In genomic region chr1:89352936-89353335, GRCm38 (mm10) we compare ENCODE assay signal across 18 mouse cellular contexts.
A peak's percentile ranks its signal among the peaks of the same experiment; 100 is the strongest.
DNase-seq lines count a peak whose midpoint lies in the region; ATAC-seq and TF ChIP-seq lines count a peak whose summit lies in the region.
"Had no signal": no experiment of that assay in that cellular context is flagged by ENCODE, and none has a peak within 500 bp of the region (broad histone marks: within the 10 kb centered on the region; RNA-seq: fewer than 3 reads in every experiment).

No protein-coding gene starts in this region.

- H3K4me1 ChIP-seq in hindbrain, postnatal 0 days (ENCODE audit: insufficient read depth, low read length), result no peaks in the 10 kb centered on the region
- no peaks in the 10 kb centered on the region for H3K4me1 ChIP-seq in hindbrain, embryonic 11.5 days (replicated peaks; ENCODE audit: control insufficient read depth, insufficient read depth, low read length)
- 0 out of 2 replicates have a peak, but pooled peaks cover 8% of the 10 kb centered on the region for H3K4me1 ChIP-seq in neural tube, embryonic 13.5 days (replicated peaks)
- H3K4me1 ChIP-seq: embryonic facial prominence, embryonic 15.5 days; forebrain, embryonic 12.5 days; liver, embryonic 13.5 days; megakaryocyte, embryonic 14.5 days had no signal

- no peaks in the 10 kb centered on the region for H3K9me3 ChIP-seq in hindbrain, postnatal 0 days (ENCODE audit: low read length)
- no peaks in the 10 kb centered on the region for H3K9me3 ChIP-seq in hindbrain, embryonic 11.5 days (ENCODE audit: control insufficient read depth, low read length)
- H3K9me3 ChIP-seq in neural tube, embryonic 13.5 days, result no peaks in the 10 kb centered on the region
- H3K9me3 ChIP-seq: embryonic facial prominence, embryonic 15.5 days; forebrain, embryonic 12.5 days; limb, embryonic 10.5 days had no signal

- TF ChIP-seq CTCF in hindbrain, postnatal 0 days (IDR thresholded peaks at IDR 0.05; ENCODE audit: low read depth), result no peak

- WGBS in hindbrain, postnatal 0 days, result 35% methylated on average over 4 of the region's 4 CpGs
- 65% methylated on average over 4 of the region's 4 CpGs for WGBS in hindbrain, embryonic 11.5 days
- WGBS in neural tube, embryonic 13.5 days, result 44% methylated on average over 4 of the region's 4 CpGs

- ATAC-seq in hindbrain, postnatal 0 days, result no peak
- ATAC-seq in hindbrain, embryonic 11.5 days (ENCODE audit: low FRiP score), result no peak
- 0 out of 2 replicates have a peak, but pooled peaks have one; percentile 40 for ATAC-seq in neural tube, embryonic 13.5 days (ENCODE audit: low read depth)
- ATAC-seq: activated CD4-positive, CD25-positive, alpha-beta regulatory T cell, adult 4 months; lung, postnatal 0 days had no signal

- H3K4me3 ChIP-seq in hindbrain, postnatal 0 days (ENCODE audit: low read length), result no peak overlapping the region
- H3K4me3 ChIP-seq in hindbrain, embryonic 11.5 days (ENCODE audit: low read depth, low read length), result no peak overlapping the region
- no peak overlapping the region for H3K4me3 ChIP-seq in neural tube, embryonic 13.5 days
- H3K4me3 ChIP-seq: embryonic facial prominence, embryonic 15.5 days; forebrain, embryonic 12.5 days; layer of hippocampus, adult 2 months; limb, embryonic 10.5 days; liver, embryonic 13.5 days; megakaryocyte, embryonic 14.5 days had no signal

- intact Hi-C loops in heart, postnatal 36 days (cut with DNase I), result no loop called here

- DNase-seq in hindbrain, postnatal 0 days (ENCODE audit: low spot score), result peak; percentile 18
- DNase-seq in hindbrain, embryonic 11.5 days (ENCODE audit: low spot score), result no peak
- DNase-seq in neural tube, embryonic 10.5 days (ENCODE audit: extremely low spot score, low spot score), result no peak
- peak; percentile 43 for DNase-seq in kidney, adult 18-20 months
- peak; percentile 68 to 70 for DNase-seq in kidney, postnatal 36 days
- DNase-seq in heart, postnatal 36 days, result no peak
- DNase-seq: cerebellum, adult 11 months; gastrocnemius, postnatal 14 days; liver, embryonic 13.5 days had no signal

- H3K36me3 ChIP-seq in hindbrain, postnatal 0 days (ENCODE audit: insufficient read depth, low read length), result no peaks in the 10 kb centered on the region
- H3K36me3 ChIP-seq in hindbrain, embryonic 11.5 days (ENCODE audit: control insufficient read depth, insufficient read depth, low read length), result no peaks in the 10 kb centered on the region
- H3K36me3 ChIP-seq in neural tube, embryonic 13.5 days, result no peaks in the 10 kb centered on the region
- H3K36me3 ChIP-seq: embryonic facial prominence, embryonic 15.5 days; forebrain, embryonic 12.5 days; limb, embryonic 10.5 days; liver, embryonic 13.5 days had no signal

- H3K9ac ChIP-seq in hindbrain, postnatal 0 days (replicated peaks; ENCODE audit: low read length), result no peak overlapping the region
- no peak overlapping the region for H3K9ac ChIP-seq in hindbrain, embryonic 11.5 days (ENCODE audit: low read depth, low read length)
- no peak overlapping the region for H3K9ac ChIP-seq in neural tube, embryonic 13.5 days
- H3K9ac ChIP-seq: embryonic facial prominence, embryonic 15.5 days; forebrain, embryonic 12.5 days; liver, embryonic 13.5 days had no signal

- no peak overlapping the region for H3K4me2 ChIP-seq in hindbrain, postnatal 0 days (ENCODE audit: low read depth, low read length)
- no peak overlapping the region for H3K4me2 ChIP-seq in hindbrain, embryonic 11.5 days (replicated peaks; ENCODE audit: low read depth, low read length)
- no peak overlapping the region for H3K4me2 ChIP-seq in neural tube, embryonic 13.5 days
- H3K4me2 ChIP-seq: embryonic facial prominence, embryonic 15.5 days; forebrain, embryonic 12.5 days; heart, embryonic 11.5 days; liver, embryonic 13.5 days had no signal

- no peaks in the 10 kb centered on the region for H3K27me3 ChIP-seq in hindbrain, postnatal 0 days (ENCODE audit: insufficient read depth, low read length)
- no peaks in the 10 kb centered on the region for H3K27me3 ChIP-seq in hindbrain, embryonic 11.5 days (ENCODE audit: control insufficient read depth, insufficient read depth, low read length)
- H3K27me3 ChIP-seq in neural tube, embryonic 13.5 days, result no peaks in the 10 kb centered on the region
- H3K27me3 ChIP-seq: embryonic facial prominence, embryonic 15.5 days; forebrain, embryonic 12.5 days; liver, embryonic 13.5 days had no signal

- no peak overlapping the region for H3K27ac ChIP-seq in hindbrain, postnatal 0 days
- no peak overlapping the region for H3K27ac ChIP-seq in hindbrain, embryonic 11.5 days (ENCODE audit: low read depth, low read length)
- 0 out of 2 replicates have a peak overlapping the region, but pooled peaks have one; percentile 7 for H3K27ac ChIP-seq in neural tube, embryonic 13.5 days (replicated peaks)
- H3K27ac ChIP-seq: embryonic facial prominence, embryonic 15.5 days; forebrain, embryonic 12.5 days; layer of hippocampus, adult 2 months; limb, embryonic 10.5 days; liver, embryonic 13.5 days had no signal

Comparison
In these comparisons a context has a peak if more than half of its experiments do, and no peak if none do; other contexts are left out.
1. DNase-seq: peak in hindbrain, postnatal 0 days (single experiment), kidney, adult 18-20 months (single experiment) and kidney, postnatal 36 days (2 of 2); none in hindbrain, embryonic 11.5 days (single experiment), neural tube, embryonic 10.5 days (single experiment) and heart, postnatal 36 days (0 of 2).